ENCODE assay signal across 9 mouse cellular contexts in genomic region chr5:28451053-28451638, GRCm38 (mm10). TPM values are rescaled to one million over a fixed set of nuclear protein-coding genes. Genes with fewer than 3 reads are reported as not detected.
A peak's percentile ranks its signal among the peaks of the same experiment; 100 is the strongest.
DNase-seq lines count a peak whose midpoint lies in the region; ATAC-seq and TF ChIP-seq lines count a peak whose summit lies in the region.
"Had no signal": no experiment of that assay in that cellular context is flagged by ENCODE, and none has a peak within 500 bp of the region (broad histone marks: within the 10 kb centered on the region; RNA-seq: fewer than 3 reads in every experiment).

No protein-coding gene starts in this region.

- whole genome bisulfite sequencing in hindbrain, embryonic 13.5 days: 33% methylated on average over 6 of the region's 6 CpGs

- peak; percentile 96 for TF ChIP-seq CTCF in Patski (IDR thresholded peaks at IDR 0.05)

- 0 out of 2 replicates have a peak, but pooled peaks cover 3% of the 10 kb centered on the region for H3K4me1 ChIP-seq in hindbrain, embryonic 13.5 days (replicated peaks)

- H3K4me2 ChIP-seq in hindbrain, embryonic 13.5 days: no peak overlapping the region

- H3K9ac ChIP-seq in hindbrain, embryonic 13.5 days: no peak overlapping the region

- in situ Hi-C loops in Patski (cut with MboI; ENCODE audit: low pct_unique_long_range_greater_than_20kb): loop anchor here (5.0 kb wide), 1 partner anchor 841 kb away; no protein-coding TSS in a partner anchor

- H3K36me3 ChIP-seq in hindbrain, embryonic 13.5 days: no peaks in the 10 kb centered on the region

- peak; percentile 82 for ATAC-seq in Patski
- ATAC-seq in frontal cortex, adult (ENCODE audit: low TSS enrichment): peak; percentile 92
- ATAC-seq in hindbrain, embryonic 13.5 days (ENCODE audit: low FRiP score): peak; percentile 85

- CTCF ChIA-PET in Patski (lab: Charles Lee): interaction anchor here (0.6 to 3.4 kb wide), 14 partner anchors 10 to 882 kb away, joined by 3 to 10 read pairs (median 3); no protein-coding TSS in a partner anchor

- DNase-seq in Patski (ENCODE audit: low read depth, low spot score): no peak
- peak; percentile 78 for DNase-seq in cerebellum, adult 9-10 months
- peak; percentile 90 to 97 for DNase-seq in layer of hippocampus, postnatal 25 days (ENCODE audit: extremely low spot score in 1 of 2, low spot score in 1 of 2)
- DNase-seq in lung, postnatal 4 days: peak; percentile 71 to 84
- DNase-seq in right cerebral cortex, postnatal 25 days: peak; percentile 82
- peak; percentile 89 for DNase-seq in urinary bladder, postnatal 25 days (ENCODE audit: low spot score)

- no peak overlapping the region for H3K27ac ChIP-seq in hindbrain, embryonic 13.5 days
- H3K27ac ChIP-seq: macrophage had no signal

- POLR2A ChIA-PET in Patski (lab: Charles Lee): no interaction called here

- no peaks in the 10 kb centered on the region for H3K9me3 ChIP-seq in hindbrain, embryonic 13.5 days

- no peak overlapping the region for H3K4me3 ChIP-seq in hindbrain, embryonic 13.5 days

- H3K27me3 ChIP-seq in Patski: peaks cover 10% of the 10 kb centered on the region
- H3K27me3 ChIP-seq in hindbrain, embryonic 13.5 days: peaks cover 35% of the 10 kb centered on the region

RNA-seq across cellular contexts. Expression of gene Shh, which starts 15.9 kb away (rescaled TPM):
- polyA plus RNA-seq in Patski (2021): 0.01 TPM
- polyA plus RNA-seq in hindbrain, embryonic 13.5 days (2015; fragmentation: Nextera tagmentation; extraction: Ambion mirVana): 1.6 and 1.8 TPM in 2 replicates
- total RNA-seq in layer of hippocampus, postnatal 25 days (2021): 1 to 10 TPM; 1.4 to 1.7 TPM
- polyA plus RNA-seq: macrophage had no signal
